Mouse (Mus musculus) cerebellum, adult 2 months (tissue): ENCODE measurements at regions not wholly inside any gene's neighbourhood (a gene's known extent, or its start where the extent isn't known, plus 50 kb on each side); places are given as distances from the start of the nearest gene placed in this dataset.

Source experiments
- DNase-seq, 2 experiments: peaks; one replicate each; pipeline ENCODE4 v3.0.0; 2021
- H3K27ac ChIP-seq: fragments of 200-500 bp; 2 replicates; pipeline ENCODE4 v1.5.1; 2012; ENCODE audit warnings: low read length, control low read depth, inconsistent platforms; ENCODE audit not compliant: insufficient read depth
- H3K27me3 ChIP-seq: fragments of 200-500 bp; 2 replicates; pipeline ENCODE4 v1.6.1; 2012; ENCODE audit warnings: inconsistent platforms, mild to moderate bottlenecking, low read length, moderate library complexity; ENCODE audit not compliant: control insufficient read depth, insufficient read depth
- H3K4me1 ChIP-seq: fragments of 200-500 bp; 2 replicates; pipeline ENCODE4 v1.6.1; 2011; ENCODE audit warnings: low read length; ENCODE audit not compliant: control insufficient read depth, insufficient read depth
- H3K4me3 ChIP-seq: fragments of 200-500 bp; replicated peaks from 2 replicates; pipeline ENCODE3; 2011; ENCODE audit warnings: mild to moderate bottlenecking, low read depth, low read length, control low read depth; ENCODE audit not compliant: insufficient read depth
- CTCF ChIP-seq: fragments of 200-500 bp; IDR thresholded peaks from 2 replicates; pipeline ENCODE4 v1.5.1; 2011; ENCODE audit warnings: low read depth, mild to moderate bottlenecking, control low read depth, low read length, moderate library complexity, borderline replicate concordance; ENCODE audit not compliant: insufficient read depth
- POLR2A ChIP-seq: fragments of 200-500 bp; IDR thresholded peaks from 2 replicates; pipeline ENCODE4 v1.6.1; 2011; ENCODE audit warnings: low read length, control low read depth, borderline replicate concordance; ENCODE audit not compliant: insufficient read depth
- WGBS: fragments of 180-500 bp; shearing (Covaris S2); methylation state at CpG from one replicate; pipeline ENCODE4 v1.1.7; 2018; 5-methylcytosine and 5-hydroxymethylcytosine counted together

GRCm38 (mm10) chr15:93650009-93650522 is 54.4 kb upstream of the Prickle1 start:
- WGBS = 90% methylated on average over 2 of the region's 2 CpGs
- no peak overlapping the region for H3K4me3 ChIP-seq
- TF ChIP-seq POLR2A (no peak), CTCF (no peak)
- H3K27me3 ChIP-seq = no peaks in the 10 kb centered on the region
- no peak for DNase-seq
- no peaks in the 10 kb centered on the region for H3K4me1 ChIP-seq
- H3K27ac ChIP-seq = no peak overlapping the region

DNA sequence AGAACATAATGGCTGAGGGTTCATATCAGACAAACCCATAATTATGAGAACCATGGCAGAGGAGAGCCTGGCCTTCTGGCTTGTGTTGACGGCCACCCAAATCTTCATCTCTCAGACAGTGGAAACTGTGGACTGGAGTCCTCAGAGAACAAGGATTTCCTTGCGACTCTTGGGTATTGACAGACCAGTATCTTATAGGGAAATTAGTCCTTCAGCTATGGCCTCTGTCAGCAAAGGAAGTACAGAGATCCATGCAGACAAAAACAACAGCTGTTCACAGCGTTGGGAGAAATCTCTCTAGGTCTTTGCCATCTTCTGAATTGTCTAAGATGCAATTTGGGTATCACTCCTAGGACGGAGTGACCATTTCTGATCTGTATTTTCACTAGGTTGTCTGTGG is 53.0 kb upstream of the Prickle1 start:
- Histone ChIP-seq H3K27me3 (no peaks in the 10 kb centered on the region), H3K4me1 (no peaks in the 10 kb centered on the region), H3K27ac (no peak overlapping the region), H3K4me3 (no peak overlapping the region)
- TF ChIP-seq POLR2A = no peak
- TF ChIP-seq CTCF = no peak
- 78% methylated on average over 4 of the region's 4 CpGs for WGBS
- DNase-seq = no peak

GRCm38 (mm10) chr15:93646820-93647219 is 51.1 kb upstream of the Prickle1 start:
- TF ChIP-seq POLR2A (no peak), CTCF (no peak)
- DNase-seq = no peak

DNA sequence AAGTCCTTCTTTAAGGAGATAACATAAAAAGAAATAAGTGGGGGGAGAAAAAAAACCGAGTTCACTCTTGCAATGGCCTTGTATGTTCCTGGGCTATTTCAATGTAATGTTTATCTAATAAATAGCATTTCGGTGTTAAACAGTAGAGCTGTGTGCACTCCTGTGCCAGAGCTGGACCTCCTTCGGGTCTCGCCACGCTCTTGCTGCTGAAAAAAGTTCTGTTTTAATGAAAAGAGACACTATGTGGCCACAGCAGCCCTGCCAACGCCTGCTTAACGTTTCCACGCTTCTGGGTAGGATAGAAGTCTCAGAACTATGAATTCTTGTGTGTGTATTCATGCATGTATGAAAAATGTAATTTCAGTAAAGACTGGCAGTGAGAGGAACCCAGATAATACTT is 50.3 kb upstream of the Prickle1 start:
- no peak overlapping the region for H3K4me3 ChIP-seq
- no peak for TF ChIP-seq POLR2A
- TF ChIP-seq CTCF = no peak
- H3K4me1 ChIP-seq = no peaks in the 10 kb centered on the region
- 62% methylated on average over 8 of the region's 8 CpGs for WGBS
- H3K27ac ChIP-seq = no peak overlapping the region
- H3K27me3 ChIP-seq = no peaks in the 10 kb centered on the region
- DNase-seq = no peak

More at GRCm38 (mm10) chr15:93646820-93647219, 51.1 kb upstream of the Prickle1 start:
- no peaks in the 10 kb centered on the region for H3K27me3 ChIP-seq
- H3K4me1 ChIP-seq = no peaks in the 10 kb centered on the region
- H3K4me3 ChIP-seq = no peak overlapping the region
- WGBS = 30% methylated on average over 3 of the region's 3 CpGs
- H3K27ac ChIP-seq = no peak overlapping the region
